Mouse (Mus musculus) left cerebral cortex, adult 11 months (tissue): ENCODE data around the gene Ube2o.

Experiments
- DNase-seq: peaks from one replicate; pipeline ENCODE4 v3.0.0; 2022; ENCODE audit warnings: low spot score

The Ube2o gene

GRCm38 (mm10) chr11:116580711-116581375 is 404 bp downstream of the Ube2o start:
- DNase-seq, result no peak

DNA sequence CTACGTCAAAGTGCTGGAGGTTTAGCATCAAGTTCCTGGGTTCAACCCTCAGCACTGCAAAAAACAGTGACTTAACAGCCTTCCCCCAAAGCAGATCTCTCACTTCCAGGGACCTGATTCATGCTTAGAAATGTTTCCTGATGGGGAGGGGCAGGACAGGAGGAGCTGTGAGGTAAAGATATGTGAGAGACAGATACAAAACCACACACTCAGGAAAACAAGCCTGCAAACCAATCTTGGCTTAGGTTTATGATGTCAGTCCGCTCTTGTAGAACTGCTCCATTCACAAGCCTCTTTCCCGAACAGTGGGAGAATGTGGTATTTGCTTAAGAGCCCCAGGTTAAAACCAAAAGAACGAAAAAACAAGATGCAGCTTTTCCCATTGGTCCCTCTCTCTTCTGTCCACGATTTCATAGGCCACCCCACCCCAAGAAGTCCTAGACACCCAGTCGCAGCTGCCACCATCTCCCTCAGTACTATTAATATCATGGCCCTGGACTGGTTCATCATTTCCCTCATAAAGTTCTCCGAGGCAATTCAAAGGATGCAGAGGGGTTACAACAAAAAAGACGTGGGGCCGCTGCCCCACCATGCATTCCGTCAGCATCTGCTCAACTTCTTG is 1.1 kb downstream of the Ube2o start:
- no peak for DNase-seq

DNA sequence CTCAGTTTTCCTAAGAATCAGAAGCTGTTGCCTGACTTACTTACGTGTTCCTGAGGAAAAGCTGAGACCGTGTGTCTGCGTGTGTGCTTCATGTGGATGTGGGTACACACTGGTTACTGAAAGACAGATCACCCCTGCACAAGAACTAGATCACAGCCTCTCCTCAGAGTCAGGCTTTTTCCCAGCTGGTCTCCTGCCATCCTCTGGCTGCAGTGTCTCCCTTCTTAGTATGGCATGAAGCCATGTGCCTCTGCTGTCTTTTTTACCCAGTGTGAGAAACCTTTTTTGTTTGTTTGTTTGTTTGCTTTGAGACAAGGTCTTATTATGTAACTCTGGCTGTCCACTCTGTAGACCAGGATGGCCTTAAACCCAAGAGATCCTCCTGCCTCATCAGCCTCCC is 2.0 kb downstream of the Ube2o start:
- DNase-seq, result no peak

GRCm38 (mm10) chr11:116575396-116575795 is 5.9 kb downstream of the Ube2o start:
- no peak for DNase-seq

DNA sequence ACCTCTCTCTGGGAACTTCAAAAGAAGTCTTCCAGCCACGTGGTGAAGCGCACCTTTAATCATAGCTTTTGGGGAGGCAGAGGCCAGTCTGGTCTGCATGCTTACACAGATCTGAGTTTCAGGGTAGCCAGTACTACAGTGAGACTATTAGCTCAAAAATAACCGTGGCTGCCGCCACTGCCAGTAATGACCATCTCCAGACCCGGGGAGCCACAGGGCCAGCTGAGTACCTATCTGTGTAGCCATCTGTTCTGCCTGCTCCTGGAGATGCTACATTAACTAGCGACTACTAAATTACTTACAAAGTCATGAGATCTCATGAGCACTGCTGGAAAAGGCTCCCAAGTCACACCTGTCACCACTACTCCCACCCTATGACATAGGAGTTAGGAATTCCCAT is 6.3 kb downstream of the Ube2o start:
- no peak for DNase-seq

DNA sequence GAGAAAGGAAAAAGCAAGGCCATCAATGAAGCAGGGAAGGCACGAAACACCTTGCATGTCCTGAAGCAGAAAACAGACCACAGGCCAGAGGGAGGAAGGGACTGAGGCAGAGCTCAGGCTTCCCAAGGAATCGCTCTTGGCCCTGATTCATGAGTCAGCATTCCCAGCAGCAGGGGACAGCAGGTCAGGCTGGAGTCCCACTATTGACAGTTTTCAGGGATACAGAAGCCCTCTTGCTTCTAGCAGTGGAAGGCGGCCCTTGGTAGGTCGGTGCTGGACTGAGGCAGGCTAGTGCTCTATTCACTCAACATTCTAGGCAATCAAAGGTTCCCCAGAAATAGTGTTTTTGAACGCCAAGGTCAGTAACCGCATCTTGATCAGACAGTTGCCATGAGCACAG is 6.8 kb downstream of the Ube2o start:
- DNase-seq, result no peak

DNA sequence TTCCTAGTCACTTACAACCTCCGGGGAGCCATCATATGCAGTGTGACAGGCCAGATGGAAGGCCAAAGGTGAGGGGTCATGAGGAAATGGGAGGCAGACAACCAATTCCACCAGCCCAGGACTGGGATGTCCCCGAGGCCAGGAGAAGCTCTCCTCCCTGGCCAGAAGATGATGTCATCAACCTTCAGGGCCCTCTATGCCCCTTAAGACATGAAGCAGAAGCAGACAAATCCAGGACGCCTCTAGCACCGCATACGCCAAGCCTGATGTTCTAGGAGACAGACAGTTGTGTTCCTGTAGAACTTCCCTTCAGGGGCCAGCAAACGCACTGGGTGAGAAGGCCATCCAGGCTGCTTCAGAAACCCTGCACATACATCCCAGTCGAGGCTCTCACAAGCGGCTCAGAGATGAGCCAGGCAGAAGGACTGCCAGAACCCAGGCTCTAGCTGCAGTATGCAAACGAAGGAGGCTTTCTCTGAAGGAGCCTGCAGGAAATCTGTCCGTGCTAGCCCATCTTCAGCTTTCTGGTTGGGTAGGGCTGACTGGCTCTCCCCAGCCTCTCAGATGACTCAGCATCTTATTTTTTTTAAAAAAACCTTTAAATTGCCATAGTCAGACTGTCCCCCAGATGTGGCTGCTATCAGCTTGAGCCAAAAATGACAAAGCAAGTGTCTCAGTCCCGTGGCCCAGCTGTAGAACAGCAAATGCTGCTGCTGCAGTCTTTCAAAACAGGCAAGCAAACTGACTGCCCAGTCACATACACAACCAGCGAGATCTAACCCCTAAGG is 8.3 kb downstream of the Ube2o start:
- DNase-seq, result no peak

DNA sequence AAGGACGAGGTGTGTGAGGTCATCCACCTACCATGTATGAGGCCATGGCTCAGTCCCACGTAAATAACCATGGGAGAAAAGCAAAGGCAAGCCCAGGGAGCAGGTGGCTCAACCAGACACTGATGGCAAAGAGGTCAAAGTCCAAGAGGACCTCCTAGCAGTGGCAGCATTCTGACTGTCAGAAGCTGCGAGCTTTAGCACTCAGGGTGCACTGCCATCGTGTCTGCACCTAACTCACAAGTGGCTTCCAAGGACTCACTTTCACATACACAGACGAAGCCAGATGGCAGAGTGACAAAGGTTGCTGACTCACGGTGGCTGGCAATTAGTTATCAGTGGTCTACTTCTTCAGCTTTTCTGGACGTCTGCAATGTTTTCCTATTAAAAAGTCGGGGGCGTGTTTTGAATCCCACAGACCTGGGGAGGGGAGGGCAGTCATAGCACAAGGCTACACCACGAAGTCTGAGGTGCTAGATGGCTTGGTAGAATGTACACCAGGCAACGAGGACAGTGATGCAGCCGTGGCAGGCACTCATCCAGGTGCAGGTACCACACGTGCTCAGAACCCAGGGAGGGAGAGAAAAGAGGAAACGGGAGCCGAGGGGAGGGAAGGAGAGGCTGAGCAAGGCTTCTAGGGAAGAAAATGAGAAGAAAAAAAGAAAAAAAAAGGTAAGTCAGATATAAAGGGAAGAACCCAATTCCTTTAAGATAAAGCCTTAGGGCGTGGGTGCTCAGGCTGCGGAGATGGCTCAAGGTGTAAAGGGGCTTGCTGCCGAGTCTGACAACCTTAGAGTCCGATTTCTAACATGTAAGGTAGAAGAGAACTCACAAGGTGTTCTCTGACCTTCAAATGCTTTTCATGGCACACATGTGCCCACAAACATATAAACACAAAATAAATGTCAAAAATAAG is 9.2 kb downstream of the Ube2o start:
- DNase-seq, result no peak

DNA sequence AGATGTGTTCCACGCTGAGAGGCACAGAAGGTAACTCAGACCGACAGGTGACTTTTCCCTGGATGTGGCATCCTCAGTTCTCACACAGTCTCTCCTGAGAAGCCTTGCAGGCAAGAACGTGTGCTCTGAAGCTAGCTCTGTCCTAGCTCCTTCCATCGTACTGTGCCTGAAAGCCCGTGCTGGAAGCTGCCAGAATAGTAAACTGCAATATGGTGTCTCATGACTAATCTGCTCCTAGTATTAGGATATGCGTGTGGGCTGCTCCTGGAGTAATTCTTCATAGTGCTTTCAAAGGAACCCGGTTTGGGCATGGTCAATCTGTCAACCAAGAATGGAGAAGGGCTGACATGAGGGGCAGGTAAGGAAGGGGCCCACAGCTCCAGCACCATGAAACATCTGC is 10.4 kb downstream of the Ube2o start:
- no peak for DNase-seq

DNA sequence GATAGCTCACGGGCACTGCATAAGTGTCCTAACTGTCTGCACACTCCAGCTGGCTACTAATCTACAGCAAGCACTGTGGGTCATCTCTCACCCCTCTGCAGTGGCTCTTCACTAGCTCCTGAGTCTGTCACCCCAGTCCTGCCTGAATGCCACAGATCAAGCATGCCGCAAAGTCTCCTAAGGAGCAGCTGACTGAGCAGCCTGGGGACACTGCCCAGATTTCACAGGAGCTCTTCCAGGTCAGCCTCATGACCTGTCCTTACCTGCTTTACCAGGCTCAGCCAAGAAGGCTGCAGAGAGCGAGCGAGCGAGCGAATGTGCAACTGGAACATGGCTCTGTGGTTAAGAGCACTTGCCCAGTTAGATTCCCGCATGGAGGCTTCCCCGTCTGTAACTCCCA is 13.7 kb downstream of the Ube2o start:
- no peak for DNase-seq

DNA sequence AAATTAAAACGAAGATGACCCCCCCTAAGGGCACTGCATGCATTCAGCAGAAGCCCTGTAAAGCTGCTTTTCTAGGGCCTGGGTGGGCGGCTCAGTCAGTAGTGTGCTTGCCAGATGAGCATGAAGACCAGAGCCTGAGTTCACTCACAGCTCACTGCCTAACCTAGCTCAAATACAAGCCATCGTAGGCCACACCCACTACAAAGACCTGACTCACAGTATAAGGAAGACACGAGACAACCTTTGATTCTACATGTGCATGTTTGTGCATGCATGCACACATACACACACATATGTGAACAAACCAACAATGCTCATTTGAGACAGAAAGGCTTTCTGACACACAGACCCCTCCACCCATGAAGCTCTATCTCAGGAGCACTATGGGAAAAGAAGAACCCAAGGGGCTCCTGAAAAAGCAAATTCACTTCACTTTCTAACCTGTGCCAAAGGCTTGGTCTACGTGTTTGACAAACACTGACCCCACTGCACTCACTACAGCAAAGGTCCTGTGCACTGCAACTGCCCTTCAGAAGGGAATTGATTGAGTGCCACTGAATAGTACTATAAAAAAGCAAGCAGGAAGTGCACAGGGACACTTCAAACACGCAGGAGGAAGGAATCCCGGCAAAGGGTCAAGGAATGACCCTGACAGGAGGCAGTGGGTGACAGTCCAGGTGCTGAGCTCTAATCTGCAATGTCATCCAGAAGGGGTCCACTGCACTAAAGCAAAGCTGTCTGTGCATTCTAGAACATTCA is 15.8 kb downstream of the Ube2o start:
- DNase-seq, result no peak

DNA sequence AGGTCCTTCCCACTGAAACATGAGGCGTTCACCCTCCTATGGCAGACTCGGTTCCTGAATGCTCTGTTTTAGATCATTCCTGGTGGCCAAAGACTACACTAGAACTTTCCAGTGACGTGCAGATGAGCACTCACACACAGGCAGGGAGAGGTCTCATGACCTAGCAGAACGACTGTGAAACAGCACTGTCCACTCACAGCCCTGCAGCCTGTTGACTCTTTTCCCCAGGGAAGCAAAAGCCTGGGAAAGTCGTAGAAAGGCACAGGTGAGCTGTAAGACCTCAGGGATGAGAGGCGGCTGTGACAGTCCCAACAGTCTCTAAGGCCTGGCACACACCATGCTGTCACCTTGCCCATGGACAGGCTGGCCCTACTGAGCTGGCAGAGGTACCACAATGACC is 24.9 kb downstream of the Ube2o start:
- no peak for DNase-seq

DNA sequence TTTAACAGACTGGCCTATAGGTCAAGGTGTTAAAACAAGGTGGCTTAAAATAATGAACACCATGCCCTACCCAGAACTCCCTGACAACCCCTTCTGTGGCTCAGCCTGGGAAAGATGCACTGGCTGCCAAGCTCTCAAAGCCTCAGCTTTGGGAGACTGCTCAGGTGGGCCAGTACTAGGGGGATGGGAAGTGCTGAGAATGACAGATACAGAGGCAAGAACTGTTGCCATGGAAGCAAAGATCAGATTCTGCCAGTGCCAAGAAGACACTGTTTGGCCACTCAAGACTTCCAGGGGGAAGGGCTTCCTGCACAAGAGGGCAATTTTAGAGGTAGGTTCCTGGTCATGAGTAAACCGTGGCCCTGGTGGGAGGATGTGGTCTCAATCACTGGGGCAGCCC is 25.7 kb downstream of the Ube2o start:
- DNase-seq, result no peak

DNA sequence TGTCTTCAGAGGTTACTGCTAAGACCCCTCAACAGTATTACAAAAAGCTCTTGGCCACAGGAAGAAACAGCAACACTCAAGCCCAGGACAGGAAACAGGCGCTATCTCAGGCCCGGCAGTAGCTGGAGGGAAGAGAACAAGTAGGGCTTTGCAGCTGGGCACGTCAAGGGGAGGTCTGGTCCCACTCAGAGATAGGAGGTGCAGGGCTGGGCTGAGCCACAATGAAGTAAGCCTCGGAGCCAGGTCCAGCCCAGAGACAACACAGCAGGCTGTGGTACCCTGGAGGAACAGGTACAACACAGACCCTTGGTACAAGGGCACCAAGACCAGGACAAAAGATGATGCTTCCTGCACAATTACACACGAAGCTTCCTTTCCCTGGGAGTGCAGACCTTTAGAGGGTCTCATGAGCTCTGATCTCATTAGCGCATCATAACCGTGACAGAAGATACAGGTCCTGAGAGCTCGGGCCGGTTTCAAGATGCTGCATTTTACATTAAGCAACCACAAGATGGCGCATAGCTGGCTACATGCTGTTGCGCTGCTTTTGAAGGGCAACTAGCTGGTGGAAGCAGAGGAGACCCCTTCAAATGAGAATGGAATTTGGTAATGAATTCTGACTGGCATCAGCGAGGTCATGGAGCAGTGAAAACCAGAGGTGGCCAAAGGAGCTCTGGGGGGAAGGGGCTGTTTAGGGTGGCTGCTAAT is 26.9 kb downstream of the Ube2o start:
- no peak for DNase-seq

GRCm38 (mm10) chr11:116552194-116552593 is 29.1 kb downstream of the Ube2o start:
- no peak for DNase-seq

GRCm38 (mm10) chr11:116550748-116551147 is 30.5 kb downstream of the Ube2o start:
- DNase-seq, result no peak

GRCm38 (mm10) chr11:116549273-116550038 is 31.8 kb downstream of the Ube2o start:
- no peak for DNase-seq

- DNase-seq, result no peak
Observed at GRCm38 (mm10) chr11:116548780-116549179, 32.5 kb downstream of the Ube2o start.

GRCm38 (mm10) chr11:116547296-116548060 is 33.8 kb downstream of the Ube2o start:
- no peak for DNase-seq
